Mouse (Mus musculus) liver, embryonic 15.5 days (tissue): Measurements from ENCODE around the gene Gmcl1. TPM values are rescaled to one million over a fixed set of nuclear protein-coding genes. Genes with fewer than 3 reads are reported as not detected.

Source experiments
- ATAC-seq: fragments of 200-750 bp; cut with Nextera tagmentation; 2 replicates; pipeline ENCODE4 v1.8.0; 2017; ENCODE audit warnings: moderate number of reproducible peaks, mild to moderate bottlenecking, moderate library complexity; ENCODE audit not compliant: insufficient read depth
- H3K27ac ChIP-seq: fragments of 300-500 bp; sonication (generic); replicated peaks from 2 replicates; pipeline ENCODE4 v1.5.1; 2015; ENCODE audit warnings: mild to moderate bottlenecking, inconsistent platforms
- H3K27me3 ChIP-seq: fragments of 300-500 bp; sonication (generic); 2 replicates; pipeline ENCODE4 v1.6.1; 2015; ENCODE audit warnings: mild to moderate bottlenecking, inconsistent platforms
- H3K36me3 ChIP-seq: fragments of 300-500 bp; sonication (generic); replicated peaks from 2 replicates; pipeline ENCODE4 v1.6.1; 2015; ENCODE audit warnings: moderate library complexity, mild to moderate bottlenecking, inconsistent platforms
- H3K4me1 ChIP-seq: fragments of 300-500 bp; sonication (generic); replicated peaks from 2 replicates; pipeline ENCODE4 v1.6.1; 2015; ENCODE audit warnings: inconsistent platforms
- H3K4me2 ChIP-seq: fragments of 300-500 bp; sonication (generic); 2 replicates; pipeline ENCODE4 v1.6.1; 2015; ENCODE audit warnings: moderate library complexity, mild to moderate bottlenecking, inconsistent platforms
- H3K4me3 ChIP-seq: fragments of 300-500 bp; sonication (generic); replicated peaks from 2 replicates; pipeline ENCODE4 v1.5.1; 2015; ENCODE audit warnings: mild to moderate bottlenecking, inconsistent platforms
- H3K9ac ChIP-seq: fragments of 300-500 bp; sonication (generic); 2 replicates; pipeline ENCODE4 v1.6.1; 2015; ENCODE audit warnings: moderate library complexity, mild to moderate bottlenecking, inconsistent platforms
- H3K9me3 ChIP-seq: fragments of 300-500 bp; sonication (generic); replicated peaks from 2 replicates; pipeline ENCODE4 v1.6.1; 2016; ENCODE audit warnings: inconsistent platforms
- WGBS: fragments of 180-500 bp; shearing (Covaris S2); methylation state at CpG from one replicate; pipeline ENCODE4 v1.1.7; 2015; ENCODE audit warnings: mixed read lengths; ENCODE audit not compliant: insufficient replicate concordance; 5-methylcytosine and 5-hydroxymethylcytosine counted together
- polyA plus RNA-seq: library from polyadenylated mRNA; unstranded; fragments of >200 nt; fragmentation: Nextera tagmentation; extraction: Ambion mirVana; gene quantifications from 2 replicates; pipeline ENCODE4 v1.2.1, GENCODE M21; 2015

Gene Gmcl1
- polyA plus RNA-seq: 7.1 and 7.8 TPM in 2 replicates

DNA sequence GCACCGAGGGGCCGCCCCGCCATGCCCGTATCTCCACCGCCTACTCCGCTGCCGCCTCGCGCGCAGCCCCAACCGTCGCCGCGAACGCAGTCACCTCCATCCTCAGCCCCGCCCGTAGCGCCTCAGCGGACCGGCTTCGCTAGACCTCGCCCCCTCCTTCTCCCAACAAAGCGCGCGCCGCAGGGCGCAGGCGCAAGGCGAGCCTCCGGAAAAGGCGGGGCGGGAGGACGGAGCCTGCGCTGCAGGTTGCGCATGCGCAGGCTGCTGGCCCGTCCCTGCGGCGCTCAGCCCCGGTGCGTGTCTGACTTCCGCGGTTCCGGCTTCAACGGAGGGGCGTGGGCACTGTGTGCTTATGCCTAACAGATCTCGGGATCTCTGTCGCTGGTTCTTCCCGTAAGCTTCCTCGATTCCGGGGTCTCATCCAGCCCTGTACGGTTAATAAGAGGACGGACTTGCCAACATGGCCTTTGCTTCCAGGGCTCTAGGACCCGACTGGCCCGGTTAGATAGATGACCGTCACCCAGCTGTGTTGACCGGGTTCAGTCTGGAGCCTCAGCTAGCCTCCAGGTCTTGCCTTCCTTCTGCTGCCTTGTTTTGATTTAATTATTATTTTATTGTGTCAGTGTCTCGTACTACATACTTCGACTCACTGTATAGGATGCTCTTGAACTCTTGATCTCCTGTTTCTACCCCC is at the start of gene Gmcl1:
Gmcl1 (minus strand) TSS at position 201 of the 694 bp plus-strand sequence.
- Histone ChIP-seq H3K27me3 (no peaks in the 10 kb centered on the region), H3K4me2 (peak within 1 kb of the TSS; percentile 100), H3K27ac (peak within 1 kb of the TSS; percentile 91), H3K4me1 (peaks cover 28% of the 10 kb centered on the region), H3K4me3 (peak within 1 kb of the TSS; percentile 81), H3K36me3 (no peaks in the 10 kb centered on the region), H3K9me3 (no peaks in the 10 kb centered on the region), H3K9ac (peak within 1 kb of the TSS; percentile 81)
- ATAC-seq: peak; percentile 97
- WGBS: under 1% methylated on average over 58 of the region's 59 CpGs

DNA sequence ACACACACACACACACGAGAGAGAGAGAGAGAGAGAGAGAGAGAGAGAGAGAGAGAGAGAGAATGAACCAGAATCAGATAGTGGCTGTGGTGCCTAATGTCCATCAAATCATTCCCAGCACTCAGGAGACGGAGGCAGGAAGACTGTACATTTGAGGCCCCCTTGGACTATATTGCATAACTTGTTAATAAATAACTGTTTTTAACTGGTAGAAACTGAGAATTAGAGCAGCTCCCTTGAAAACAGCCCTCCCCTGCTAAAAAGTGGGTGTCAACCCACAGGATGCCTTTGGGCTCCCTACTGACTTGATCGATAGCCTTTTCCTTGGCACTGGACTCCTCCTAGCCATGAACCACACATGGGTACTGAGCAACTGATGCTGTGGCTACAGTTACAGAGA is 49.2 kb upstream of the Gmcl1 start:
- H3K36me3 ChIP-seq: no peaks in the 10 kb centered on the region
- ATAC-seq: peak; percentile 56
- no peaks in the 10 kb centered on the region for H3K27me3 ChIP-seq
- no peak overlapping the region for H3K27ac ChIP-seq
- H3K4me3 ChIP-seq: no peak overlapping the region
- WGBS: 60% methylated on average over 2 of the region's 3 CpGs
- H3K9ac ChIP-seq: no peak overlapping the region
- H3K9me3 ChIP-seq: no peaks in the 10 kb centered on the region
- no peak overlapping the region for H3K4me2 ChIP-seq
- peaks cover 8% of the 10 kb centered on the region for H3K4me1 ChIP-seq

DNA sequence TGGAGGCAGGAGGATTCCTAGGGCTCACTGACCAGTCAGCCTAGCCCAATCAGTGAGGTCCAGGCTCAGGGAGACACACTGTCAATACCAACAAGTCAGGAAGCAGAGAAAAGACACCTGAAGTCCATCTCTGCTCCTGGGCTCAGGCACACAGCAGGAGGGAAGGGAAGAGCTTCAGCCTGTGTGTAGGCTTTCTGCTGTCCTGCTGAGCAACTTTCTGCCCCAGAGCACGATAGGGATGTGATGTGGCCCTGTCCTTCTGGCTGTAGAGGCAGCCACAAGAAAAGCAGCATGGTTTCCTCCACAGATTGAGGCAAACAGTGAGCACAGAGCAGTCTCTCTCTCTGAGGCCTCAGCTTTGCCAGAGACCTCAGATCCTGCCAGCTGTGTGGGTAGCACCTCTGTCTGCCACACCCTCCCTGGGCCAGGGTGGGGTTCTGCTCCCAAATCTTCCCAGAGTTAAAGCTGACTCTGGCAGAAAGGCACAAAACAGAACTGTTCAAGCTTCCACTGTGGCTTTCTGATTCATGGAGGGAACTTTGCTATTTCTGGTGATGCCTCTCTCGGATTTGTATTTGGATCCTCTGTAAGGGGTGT is 48.3 kb upstream of the Gmcl1 start:
- no peaks in the 10 kb centered on the region for H3K27me3 ChIP-seq
- no peak overlapping the region for H3K4me2 ChIP-seq
- WGBS: 39% methylated on average over 2 of the region's 2 CpGs
- H3K9me3 ChIP-seq: no peaks in the 10 kb centered on the region
- no peak overlapping the region for H3K9ac ChIP-seq
- no peak for ATAC-seq
- H3K4me1 ChIP-seq: peaks cover 8% of the 10 kb centered on the region
- H3K4me3 ChIP-seq: no peak overlapping the region
- H3K27ac ChIP-seq: no peak overlapping the region
- no peaks in the 10 kb centered on the region for H3K36me3 ChIP-seq

DNA sequence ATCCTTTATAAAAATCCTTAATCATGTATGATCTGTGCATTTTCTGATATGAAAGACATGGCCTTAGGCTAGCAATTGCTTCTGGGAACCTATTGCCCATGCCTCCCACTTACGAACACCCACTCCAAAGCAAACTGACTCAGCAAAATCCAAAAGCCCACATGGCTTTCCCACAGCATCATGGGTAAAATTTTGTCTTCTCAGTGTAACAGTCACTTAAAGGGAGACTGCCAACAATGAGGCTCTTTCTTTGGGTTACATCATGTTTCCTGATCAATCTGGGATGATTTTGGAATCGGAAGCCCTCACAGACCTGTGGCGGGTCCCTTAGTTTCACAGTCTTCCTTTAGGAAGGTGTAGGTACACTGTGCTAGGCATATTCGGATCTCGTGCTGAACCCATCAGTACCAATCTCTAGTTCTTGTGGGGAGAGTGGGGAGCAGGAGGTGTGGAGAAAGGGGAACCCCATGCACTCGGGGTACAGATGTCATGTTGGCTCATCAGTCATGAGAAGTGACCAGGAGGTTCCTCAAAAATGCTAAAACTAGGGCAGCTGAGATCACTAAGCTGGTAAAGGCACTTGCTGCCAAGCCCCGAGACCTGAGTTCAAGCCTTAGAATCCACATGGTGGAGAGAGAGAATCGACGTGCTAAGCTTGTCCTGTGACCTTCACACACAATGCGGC is 45.9 kb upstream of the Gmcl1 start:
- Histone ChIP-seq H3K27me3 (no peaks in the 10 kb centered on the region), H3K9me3 (no peaks in the 10 kb centered on the region), H3K4me2 (no peak overlapping the region), H3K27ac (no peak overlapping the region), H3K4me3 (no peak overlapping the region), H3K36me3 (no peaks in the 10 kb centered on the region), H3K9ac (no peak overlapping the region), H3K4me1 (peaks cover 8% of the 10 kb centered on the region)
- no peak for ATAC-seq
- 71% methylated on average over 10 of the region's 10 CpGs for WGBS

DNA sequence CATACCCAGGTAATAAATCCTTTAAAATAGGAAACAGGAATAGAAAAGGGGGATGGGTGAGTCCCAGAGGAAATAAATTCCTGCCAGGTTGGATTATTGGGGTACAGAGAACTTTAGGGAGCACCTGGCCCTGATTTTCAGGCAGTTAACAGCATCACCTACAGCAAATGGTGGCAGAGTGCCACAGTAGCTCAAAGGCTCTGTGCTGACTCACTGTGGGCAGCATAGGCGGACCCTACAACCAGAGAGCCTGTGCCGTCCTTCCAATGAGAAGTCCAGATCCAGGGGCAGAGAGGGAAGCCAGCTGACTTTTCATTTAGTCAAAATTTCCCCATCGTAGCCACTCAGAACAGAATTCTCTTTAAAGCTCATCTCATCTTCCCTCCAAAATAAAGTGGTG is 44.0 kb upstream of the Gmcl1 start:
- H3K9me3 ChIP-seq: no peaks in the 10 kb centered on the region
- H3K4me3 ChIP-seq: no peak overlapping the region
- no peak overlapping the region for H3K9ac ChIP-seq
- H3K36me3 ChIP-seq: no peaks in the 10 kb centered on the region
- H3K4me1 ChIP-seq: peaks cover 5% of the 10 kb centered on the region
- no peaks in the 10 kb centered on the region for H3K27me3 ChIP-seq
- H3K4me2 ChIP-seq: no peak overlapping the region
- WGBS: 31% methylated on average over 3 of the region's 3 CpGs
- no peak for ATAC-seq
- no peak overlapping the region for H3K27ac ChIP-seq

DNA sequence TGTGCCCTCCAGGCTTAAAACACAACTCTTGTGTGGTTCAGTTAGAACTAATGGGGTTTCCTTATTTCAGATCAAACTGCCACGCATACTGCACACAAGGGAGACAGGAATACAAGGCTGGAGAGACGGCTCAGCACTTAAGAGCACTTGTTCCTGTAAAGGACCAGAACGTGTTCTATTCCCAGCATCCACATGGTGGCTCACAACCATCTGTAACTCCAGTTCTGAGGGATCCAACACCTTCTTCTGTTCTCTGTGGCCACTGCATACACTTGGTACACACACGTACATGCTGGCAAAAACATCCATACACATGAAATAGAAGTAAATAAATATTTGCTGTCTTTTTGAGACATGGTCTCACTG is 43.5 kb upstream of the Gmcl1 start:
- Histone ChIP-seq H3K9ac (no peak overlapping the region), H3K27ac (no peak overlapping the region), H3K27me3 (no peaks in the 10 kb centered on the region), H3K4me2 (no peak overlapping the region), H3K4me1 (peaks cover 5% of the 10 kb centered on the region), H3K36me3 (no peaks in the 10 kb centered on the region), H3K4me3 (no peak overlapping the region), H3K9me3 (no peaks in the 10 kb centered on the region)
- WGBS: 53% methylated on average over 4 of the region's 4 CpGs
- ATAC-seq: no peak

DNA sequence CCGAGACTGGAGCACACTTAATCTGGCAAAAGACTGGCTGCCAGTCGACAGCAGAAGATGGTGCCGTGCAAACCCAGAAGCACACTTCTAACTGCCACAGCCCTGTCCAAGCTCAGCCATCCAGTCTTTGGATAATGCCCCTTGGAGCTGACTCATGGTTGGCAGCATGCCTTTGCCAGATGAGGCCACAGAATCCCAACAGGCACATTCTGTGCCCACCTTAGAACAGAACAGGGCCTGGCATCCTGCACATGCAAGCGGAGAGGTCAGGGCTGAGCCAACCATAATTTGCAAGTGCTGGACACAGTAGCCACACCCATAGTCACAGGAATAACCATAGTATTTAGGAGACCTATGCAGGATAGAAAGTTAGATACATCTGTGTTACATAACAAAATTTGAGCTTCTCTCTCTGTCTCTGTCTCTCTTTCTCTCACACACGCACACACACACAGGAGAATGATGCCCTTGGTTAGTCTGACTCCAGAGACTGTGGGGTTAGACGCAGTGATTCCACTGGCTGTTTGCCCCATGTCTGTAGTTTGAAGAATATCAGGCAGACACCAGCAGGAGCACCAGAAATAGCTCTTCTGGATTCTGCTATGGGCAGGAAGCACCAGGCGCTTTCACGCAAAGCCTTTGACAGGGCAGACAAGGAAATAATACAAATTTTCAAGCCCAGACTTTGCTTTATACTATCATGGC is 43.0 kb upstream of the Gmcl1 start:
- Histone ChIP-seq H3K4me3 (no peak overlapping the region), H3K9me3 (no peaks in the 10 kb centered on the region), H3K36me3 (no peaks in the 10 kb centered on the region), H3K4me2 (no peak overlapping the region), H3K9ac (no peak overlapping the region), H3K27ac (no peak overlapping the region), H3K4me1 (no peaks in the 10 kb centered on the region), H3K27me3 (no peaks in the 10 kb centered on the region)
- ATAC-seq: no peak
- WGBS: 79% methylated on average over 8 of the region's 8 CpGs

DNA sequence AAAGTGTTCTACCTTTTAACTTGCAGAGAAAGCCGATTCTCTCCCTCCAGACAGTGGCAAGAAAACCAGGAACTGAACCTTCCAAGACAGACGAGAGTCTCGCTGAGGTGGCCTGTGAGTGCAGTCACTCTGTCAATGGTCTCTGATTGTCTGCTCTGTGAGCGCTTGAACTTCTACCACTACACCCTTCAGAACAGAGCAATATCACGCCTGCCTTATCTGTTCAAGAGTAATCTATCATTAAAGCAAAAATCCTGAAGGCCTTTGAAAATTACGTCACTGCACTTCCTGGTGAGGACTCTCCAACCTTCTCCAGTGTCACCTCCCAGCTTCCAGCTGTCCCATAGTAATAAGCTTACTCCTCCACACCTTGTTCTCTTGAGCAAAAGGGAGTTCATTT is 41.8 kb upstream of the Gmcl1 start:
- H3K4me1 ChIP-seq: no peaks in the 10 kb centered on the region
- H3K27ac ChIP-seq: no peak overlapping the region
- no peak overlapping the region for H3K4me2 ChIP-seq
- no peaks in the 10 kb centered on the region for H3K27me3 ChIP-seq
- H3K9me3 ChIP-seq: no peaks in the 10 kb centered on the region
- no peak overlapping the region for H3K9ac ChIP-seq
- H3K4me3 ChIP-seq: no peak overlapping the region
- WGBS: 58% methylated on average over 6 of the region's 6 CpGs
- ATAC-seq: no peak
- no peaks in the 10 kb centered on the region for H3K36me3 ChIP-seq

DNA sequence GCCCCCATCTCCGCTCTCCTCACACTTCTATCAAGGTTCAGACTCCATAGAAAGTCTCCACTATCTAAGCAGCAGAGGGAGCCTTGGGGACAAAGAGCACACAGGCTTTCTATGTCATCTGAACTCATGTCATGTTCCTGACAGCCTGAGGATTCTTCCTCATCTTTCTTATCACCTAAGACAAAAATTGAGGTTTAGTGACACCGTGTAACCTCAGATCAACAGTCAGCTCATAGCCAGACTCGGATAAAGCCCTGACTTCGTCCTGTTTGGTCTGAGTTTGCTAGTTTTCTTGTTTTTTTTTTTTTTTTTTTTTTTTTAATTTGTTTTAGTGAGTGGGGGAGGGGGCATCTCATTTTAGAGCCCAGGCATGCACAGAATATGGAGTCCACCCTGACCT is 40.6 kb upstream of the Gmcl1 start:
- H3K4me2 ChIP-seq: no peak overlapping the region
- no peak overlapping the region for H3K4me3 ChIP-seq

DNA sequence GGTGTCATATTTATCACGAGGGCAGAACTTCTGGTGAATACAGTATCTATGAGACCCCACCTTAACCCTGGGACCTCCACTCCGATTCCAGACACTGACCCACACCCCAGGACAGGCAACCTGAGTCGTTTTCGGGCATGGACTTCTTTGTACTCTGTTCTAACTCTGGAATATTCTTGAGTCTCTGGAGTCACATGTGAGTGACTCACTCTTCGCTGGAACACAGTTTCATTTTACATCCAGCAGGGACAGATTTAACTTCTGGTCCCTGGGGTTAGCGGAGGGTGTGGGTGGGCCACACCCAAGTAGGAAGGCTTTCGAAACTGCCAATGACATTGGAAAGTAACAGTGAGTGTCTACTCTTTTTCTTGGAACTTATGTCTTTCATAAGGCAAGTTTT is 39.4 kb upstream of the Gmcl1 start:
- no peak for ATAC-seq
- no peaks in the 10 kb centered on the region for H3K9me3 ChIP-seq
- no peak overlapping the region for H3K27ac ChIP-seq
- no peak overlapping the region for H3K4me2 ChIP-seq
- no peaks in the 10 kb centered on the region for H3K27me3 ChIP-seq
- H3K9ac ChIP-seq: no peak overlapping the region
- 55% methylated on average over 7 of the region's 7 CpGs for WGBS
- H3K36me3 ChIP-seq: no peaks in the 10 kb centered on the region
- H3K4me1 ChIP-seq: 0 out of 2 replicates have a peak, but pooled peaks cover 2% of the 10 kb centered on the region
- no peak overlapping the region for H3K4me3 ChIP-seq

More for the DNA sequence above, 40.6 kb upstream of the Gmcl1 start:
- Histone ChIP-seq H3K36me3 (no peaks in the 10 kb centered on the region), H3K4me1 (0 out of 2 replicates have a peak, but pooled peaks cover 2% of the 10 kb centered on the region), H3K9me3 (no peaks in the 10 kb centered on the region), H3K27me3 (no peaks in the 10 kb centered on the region), H3K9ac (no peak overlapping the region), H3K27ac (no peak overlapping the region)
- WGBS: 44% methylated on average over 4 of the region's 4 CpGs
- ATAC-seq: no peak

DNA sequence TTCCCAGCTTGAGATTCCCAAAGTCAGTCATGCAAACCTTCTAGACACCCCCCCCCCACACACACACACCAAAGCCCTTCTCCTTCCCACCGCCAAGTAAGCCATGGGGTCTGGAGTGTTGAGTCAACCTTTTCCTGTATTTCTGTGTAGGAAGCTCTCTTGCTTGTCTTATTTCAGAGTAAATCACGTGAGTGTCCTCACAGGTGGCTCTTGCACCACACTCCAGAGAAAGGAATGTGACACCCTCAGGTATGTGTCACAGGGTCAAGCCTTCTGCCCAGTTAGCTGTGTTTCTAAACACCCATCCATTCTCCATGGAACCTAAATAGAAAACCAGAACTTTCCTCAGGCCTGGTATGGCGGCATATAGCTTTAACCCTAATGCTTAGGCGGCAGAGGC is 35.8 kb upstream of the Gmcl1 start:
- H3K9ac ChIP-seq: no peak overlapping the region
- H3K4me1 ChIP-seq: 0 out of 2 replicates have a peak, but pooled peaks cover 5% of the 10 kb centered on the region
- WGBS: 63% methylated on average over 4 of the region's 4 CpGs
- no peak for ATAC-seq
- H3K36me3 ChIP-seq: 0 out of 2 replicates have a peak, but pooled peaks cover 3% of the 10 kb centered on the region
- no peak overlapping the region for H3K4me3 ChIP-seq
- no peak overlapping the region for H3K4me2 ChIP-seq
- H3K27me3 ChIP-seq: no peaks in the 10 kb centered on the region
- H3K27ac ChIP-seq: no peak overlapping the region
- no peaks in the 10 kb centered on the region for H3K9me3 ChIP-seq
